In the genomic region with DNA sequence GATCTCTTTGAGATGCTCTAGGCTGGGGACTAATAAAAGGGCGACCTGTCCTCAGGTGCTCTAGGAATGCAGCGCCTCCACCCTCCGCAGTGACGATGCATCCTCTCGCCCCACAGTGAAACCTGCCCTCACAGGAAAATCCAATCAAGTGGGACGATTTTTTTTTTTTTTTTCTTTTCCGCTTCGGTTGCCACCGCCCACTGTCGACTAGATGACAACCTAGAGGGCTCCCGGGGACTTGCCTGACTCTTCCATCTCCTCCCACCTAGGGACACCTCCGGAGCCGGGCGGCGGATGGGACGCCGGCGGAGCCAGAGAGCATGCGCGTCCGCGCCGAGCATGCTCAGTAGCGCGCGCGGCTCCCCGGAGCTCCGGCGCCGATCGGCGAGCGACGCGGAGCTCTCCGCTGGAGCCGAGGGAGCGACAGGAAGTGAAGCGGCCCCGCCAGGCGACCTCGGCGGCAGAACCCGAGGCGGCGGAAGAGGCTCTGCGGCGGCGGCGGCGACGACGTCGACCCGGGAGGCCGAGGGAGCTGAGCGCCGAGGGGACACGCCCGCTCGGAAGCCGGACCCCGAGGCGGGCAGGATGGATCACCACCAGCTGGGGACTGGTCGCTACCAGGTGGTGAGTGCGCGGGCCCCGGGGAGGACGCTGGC, we compare ENCODE assay signal across 8 mouse cellular contexts. TPM values are rescaled to one million over a fixed set of nuclear protein-coding genes. Genes with fewer than 3 reads are reported as not detected.
A peak's percentile ranks its signal among the peaks of the same experiment; 100 is the strongest.
DNase-seq lines count a peak whose midpoint lies in the region; ATAC-seq and TF ChIP-seq lines count a peak whose summit lies in the region.

A gene (plus strand): TSS at position 195 of the 656 bp plus-strand sequence.

- intact Hi-C loops in heart, postnatal 36 days (cut with DNase I) = loop anchor here (2.0 to 5.0 kb wide), 3 partner anchors 34 to 639 kb away; a partner anchor contains a TSS

- H3K9ac ChIP-seq in forebrain, embryonic 16.5 days (replicated peaks; ENCODE audit: low read depth, low read length) = peak within 1 kb of the TSS; percentile 96
- H3K9ac ChIP-seq in lung, postnatal 0 days (replicated peaks; ENCODE audit: low read depth) = peak within 1 kb of the TSS; percentile 82

- no peak for TF ChIP-seq EP300 in lung, postnatal 0 days (IDR thresholded peaks at IDR 0.05)

- DNase-seq in G1E (ENCODE audit: low spot score) = peak; percentile 85
- peak; percentile 93 for DNase-seq in cerebellum, adult 11-12 months
- peak; percentile 88 to 92 for DNase-seq in heart, postnatal 36 days
- DNase-seq in layer of hippocampus, adult 9-11 months = peak; percentile 91
- peak; percentile 94 for DNase-seq in lung, postnatal 0 days (ENCODE audit: low spot score)
- peak; percentile 74 for DNase-seq in ovary, postnatal 14 days (ENCODE audit: low spot score)
- DNase-seq in thymus, postnatal 14 days = peak; percentile 92

- peaks cover 2% of the 10 kb centered on the region for H3K36me3 ChIP-seq in G1E (replicated peaks)
- no peaks in the 10 kb centered on the region for H3K36me3 ChIP-seq in forebrain, embryonic 16.5 days (ENCODE audit: control insufficient read depth, insufficient read depth)
- no peaks in the 10 kb centered on the region for H3K36me3 ChIP-seq in lung, postnatal 0 days (ENCODE audit: insufficient read depth, low read length)

- peak within 1 kb of the TSS; percentile 94 for H3K27ac ChIP-seq in forebrain, embryonic 16.5 days (ENCODE audit: low read length)
- peak within 1 kb of the TSS; percentile 92 for H3K27ac ChIP-seq in lung, postnatal 0 days (ENCODE audit: low read length)

- H3K4me3 ChIP-seq in G1E (ENCODE audit: low read depth, low read length) = peak within 1 kb of the TSS; percentile 90
- peak within 1 kb of the TSS; percentile 81 for H3K4me3 ChIP-seq in forebrain, embryonic 16.5 days (replicated peaks; ENCODE audit: low read length)
- peak within 1 kb of the TSS; percentile 92 for H3K4me3 ChIP-seq in lung, postnatal 0 days (ENCODE audit: low read depth, low read length)

- peak; percentile 87 for ATAC-seq in G1E (ENCODE audit: extremely low read depth, insufficient number of reproducible peaks, low FRiP score, poor library complexity, severe bottlenecking)
- peak; percentile 99 for ATAC-seq in forebrain, embryonic 16.5 days
- peak; percentile 98 for ATAC-seq in lung, postnatal 0 days

- H3K4me1 ChIP-seq in G1E (ENCODE audit: insufficient read depth, low read depth, low read length) = peaks cover 17% of the 10 kb centered on the region
- peaks cover 5% of the 10 kb centered on the region for H3K4me1 ChIP-seq in forebrain, embryonic 16.5 days (replicated peaks; ENCODE audit: control insufficient read depth, insufficient read depth, low read length)
- H3K4me1 ChIP-seq in lung, postnatal 0 days (ENCODE audit: insufficient read depth, low read depth, low read length) = no peaks in the 10 kb centered on the region

- H3K9me3 ChIP-seq in G1E (replicated peaks) = no peaks in the 10 kb centered on the region
- no peaks in the 10 kb centered on the region for H3K9me3 ChIP-seq in forebrain, embryonic 16.5 days (ENCODE audit: control insufficient read depth, low read length)
- H3K9me3 ChIP-seq in lung, postnatal 0 days (ENCODE audit: low read length) = no peaks in the 10 kb centered on the region

- under 1% methylated on average over 63 of the region's 70 CpGs for WGBS in forebrain, embryonic 16.5 days
- WGBS in lung, postnatal 0 days = under 1% methylated on average over 53 of the region's 70 CpGs

- peak within 1 kb of the TSS; percentile 67 for H3K4me2 ChIP-seq in forebrain, embryonic 16.5 days (ENCODE audit: low read length)
- H3K4me2 ChIP-seq in lung, postnatal 0 days (replicated peaks; ENCODE audit: low read depth, low read length) = peak within 1 kb of the TSS; percentile 84

- TF ChIP-seq CTCF in G1E (IDR thresholded peaks at IDR 0.05; ENCODE audit: low read depth, low read length) = no peak
- no peak for TF ChIP-seq CTCF in lung, postnatal 0 days (IDR thresholded peaks at IDR 0.05)

- H3K27me3 ChIP-seq in G1E (ENCODE audit: insufficient read depth, low read length) = peaks cover 11% of the 10 kb centered on the region
- no peaks in the 10 kb centered on the region for H3K27me3 ChIP-seq in forebrain, embryonic 16.5 days (replicated peaks; ENCODE audit: control insufficient read depth, insufficient read depth, low read length)
- no peaks in the 10 kb centered on the region for H3K27me3 ChIP-seq in lung, postnatal 0 days (replicated peaks; ENCODE audit: insufficient read depth, low read length)

RNA-seq across cellular contexts. Expression of the gene that starts here (rescaled TPM):
- 36.2 and 39.2 TPM in 2 replicates for total RNA-seq in G1E (2014; fragmentation: Nextera tagmentation)
- total RNA-seq in G1E (2017) = 42.6 and 53.0 TPM in 2 replicates
- polyA plus RNA-seq in G1E (2012) = 10.2 and 12.6 TPM in 2 replicates
- polyA plus RNA-seq in forebrain, embryonic 16.5 days (2015; fragmentation: Nextera tagmentation; extraction: Ambion mirVana) = 78.6 and 82.4 TPM in 2 replicates
- total RNA-seq in heart, postnatal 36 days (2021) = 10 to 100 TPM; 17.0 to 19.4 TPM
- polyA plus RNA-seq in lung, postnatal 0 days (2015; fragmentation: Nextera tagmentation; extraction: Ambion mirVana) = 76.7 and 81.0 TPM in 2 replicates

Comparison
In these comparisons a context has a peak if more than half of its experiments do, and no peak if none do; other contexts are left out.
1. Peak in every context shown above with its lines: DNase-seq, ATAC-seq, H3K4me3 ChIP-seq and H3K27ac ChIP-seq.